Mouse (Mus musculus) retina, adult 2 months (tissue): ENCODE data around the gene Olfr824.
"Not testable (repeated sequence)": the region's sequence is repeated elsewhere in the genome, so short reads cannot be mapped to it uniquely, and the experiment has no call there.

Experiments used
- DNase-seq: peaks from one replicate; pipeline ENCODE4 v3.0.0-alpha.2; 2012; ENCODE audit warnings: low read depth, low spot score

The Olfr824 gene

GRCm38 (mm10) chr10:130129900-130130299 is at the start of gene Olfr824:
Olfr824 (minus strand) TSS chr10:130130000.
- DNase-seq: not testable (repeated sequence)

GRCm38 (mm10) chr10:130166666-130167065 is 36.9 kb upstream of the Olfr824 start, which contains the start of gene Olfr825:
Olfr825 (minus strand) TSS chr10:130166766.
- DNase-seq: no peak

- no peak for DNase-seq
Observed at GRCm38 (mm10) chr10:130165196-130165595, 35.4 kb upstream of the Olfr824 start.

- no peak for DNase-seq
Observed at GRCm38 (mm10) chr10:130144121-130144520, 14.3 kb upstream of the Olfr824 start.

- DNase-seq: not testable (repeated sequence)
Observed at GRCm38 (mm10) chr10:130142481-130142880, 12.7 kb upstream of the Olfr824 start.

GRCm38 (mm10) chr10:130134811-130135210 is 5.0 kb upstream of the Olfr824 start:
- no peak for DNase-seq

- DNase-seq: not testable (repeated sequence)
Observed at GRCm38 (mm10) chr10:130116045-130116444, 13.8 kb downstream of the Olfr824 start.

- DNase-seq: not testable (repeated sequence)
Observed at GRCm38 (mm10) chr10:130115283-130115682, 14.5 kb downstream of the Olfr824 start, which contains the start of gene Olfr823. Olfr823 (minus strand) TSS chr10:130115383.

- DNase-seq: no peak
Observed at GRCm38 (mm10) chr10:130096104-130096503, 33.7 kb downstream of the Olfr824 start.

- DNase-seq: peak; percentile 15
Observed at GRCm38 (mm10) chr10:130092838-130093440, 36.9 kb downstream of the Olfr824 start.
